Mouse (Mus musculus) hindbrain, embryonic 16.5 days (tissue): ENCODE results near the gene Tbc1d9. TPM values are rescaled to one million over a fixed set of nuclear protein-coding genes. Genes with fewer than 3 reads are reported as not detected.
A peak's percentile ranks its signal among the peaks of the same experiment; 100 is the strongest.

Experiments
- ATAC-seq: fragments of 200-750 bp; cut with Nextera tagmentation; 2 replicates; pipeline ENCODE4 v1.8.0; 2017; ENCODE audit warnings: moderate TSS enrichment, moderate library complexity
- H3K27ac ChIP-seq: fragments of 300-500 bp; sonication (generic); 2 replicates; pipeline ENCODE4 v1.5.1; 2014; ENCODE audit warnings: low read depth, mild to moderate bottlenecking, control low read depth, low read length, moderate library complexity
- H3K27me3 ChIP-seq: fragments of 300-500 bp; sonication (generic); replicated peaks from 2 replicates; pipeline ENCODE4 v1.6.1; 2014; ENCODE audit warnings: low read length; ENCODE audit not compliant: control insufficient read depth, insufficient read depth
- H3K36me3 ChIP-seq: fragments of 300-500 bp; sonication (generic); 2 replicates; pipeline ENCODE4 v1.6.1; 2014; ENCODE audit warnings: mild to moderate bottlenecking, low read length, moderate library complexity, mixed read lengths; ENCODE audit not compliant: control insufficient read depth, insufficient read depth
- H3K4me1 ChIP-seq: fragments of 300-500 bp; sonication (generic); 2 replicates; pipeline ENCODE4 v1.6.1; 2014; ENCODE audit warnings: low read depth, low read length; ENCODE audit not compliant: control insufficient read depth, insufficient read depth
- H3K4me2 ChIP-seq: fragments of 300-500 bp; sonication (generic); 2 replicates; pipeline ENCODE4 v1.6.1; 2014; ENCODE audit warnings: mild to moderate bottlenecking, low read length, control low read depth, moderate library complexity
- H3K4me3 ChIP-seq: fragments of 300-500 bp; sonication (generic); 2 replicates; pipeline ENCODE4 v1.5.1; 2014; ENCODE audit warnings: mild to moderate bottlenecking, low read length, control low read depth, moderate library complexity
- H3K9ac ChIP-seq: fragments of 300-500 bp; sonication (generic); 2 replicates; pipeline ENCODE4 v1.6.1; 2014; ENCODE audit warnings: low read depth, mild to moderate bottlenecking, control low read depth, low read length, moderate library complexity
- H3K9me3 ChIP-seq: fragments of 300-500 bp; sonication (generic); 2 replicates; pipeline ENCODE4 v1.6.1; 2014; ENCODE audit warnings: mild to moderate bottlenecking, low read length, moderate library complexity; ENCODE audit not compliant: control insufficient read depth
- WGBS: fragments of 180-500 bp; shearing (Covaris S2); extraction: QIAGEN DNeasy Blood & Tissue Kit; methylation state at CpG from one replicate; pipeline ENCODE4 v1.1.7; 2014; 5-methylcytosine and 5-hydroxymethylcytosine counted together
- polyA plus RNA-seq: library from polyadenylated mRNA; unstranded; fragments of >200 nt; fragmentation: Nextera tagmentation; extraction: Ambion mirVana; gene quantifications from 2 replicates; pipeline ENCODE4 v1.2.1, GENCODE M21; 2015

The Tbc1d9 gene
- polyA plus RNA-seq, 1 experiment from 2014 or later: 16.5 TPM

GRCm38 (mm10) chr8:83152470-83152869 lies 12.7 kb upstream of the Tbc1d9 start:
- Histone ChIP-seq H3K9ac (no peak overlapping the region), H3K4me2 (no peak overlapping the region), H3K4me1 (no peaks in the 10 kb centered on the region), H3K4me3 (no peak overlapping the region), H3K27me3 (no peaks in the 10 kb centered on the region), H3K36me3 (no peaks in the 10 kb centered on the region), H3K27ac (no peak overlapping the region), H3K9me3 (no peaks in the 10 kb centered on the region)
- no peak for ATAC-seq
- 80% methylated on average over 4 of the region's 4 CpGs for WGBS

- Histone ChIP-seq H3K27me3 (no peaks in the 10 kb centered on the region), H3K4me3 (no peak overlapping the region), H3K9me3 (no peaks in the 10 kb centered on the region), H3K4me1 (no peaks in the 10 kb centered on the region), H3K36me3 (no peaks in the 10 kb centered on the region), H3K9ac (no peak overlapping the region), H3K27ac (no peak overlapping the region), H3K4me2 (no peak overlapping the region)
- WGBS: 48% methylated on average over 4 of the region's 4 CpGs
- no peak for ATAC-seq
Measured at GRCm38 (mm10) chr8:83155110-83155509, 10.0 kb upstream of the Tbc1d9 start.

- H3K9ac ChIP-seq: no peak overlapping the region
- no peaks in the 10 kb centered on the region for H3K9me3 ChIP-seq
- no peak overlapping the region for H3K27ac ChIP-seq
- H3K4me1 ChIP-seq: no peaks in the 10 kb centered on the region
- no peak overlapping the region for H3K4me2 ChIP-seq
- no peak for ATAC-seq
- H3K4me3 ChIP-seq: no peak overlapping the region
- 76% methylated on average over 3 of the region's 3 CpGs for WGBS
- no peaks in the 10 kb centered on the region for H3K36me3 ChIP-seq
- H3K27me3 ChIP-seq: no peaks in the 10 kb centered on the region
Measured at GRCm38 (mm10) chr8:83158971-83159370, 6.2 kb upstream of the Tbc1d9 start.

GRCm38 (mm10) chr8:83159615-83160014 lies 5.5 kb upstream of the Tbc1d9 start:
- no peaks in the 10 kb centered on the region for H3K4me1 ChIP-seq
- no peaks in the 10 kb centered on the region for H3K27me3 ChIP-seq
- no peak overlapping the region for H3K9ac ChIP-seq
- H3K4me2 ChIP-seq: no peak overlapping the region
- H3K27ac ChIP-seq: no peak overlapping the region
- no peaks in the 10 kb centered on the region for H3K9me3 ChIP-seq
- ATAC-seq: no peak
- no peak overlapping the region for H3K4me3 ChIP-seq
- H3K36me3 ChIP-seq: no peaks in the 10 kb centered on the region
- 39% methylated on average over 1 of the region's 1 CpGs for WGBS

- no peaks in the 10 kb centered on the region for H3K9me3 ChIP-seq
- no peak overlapping the region for H3K4me2 ChIP-seq
- no peaks in the 10 kb centered on the region for H3K4me1 ChIP-seq
- no peak for ATAC-seq
- no peaks in the 10 kb centered on the region for H3K27me3 ChIP-seq
- no peak overlapping the region for H3K27ac ChIP-seq
- no peak overlapping the region for H3K4me3 ChIP-seq
- no peaks in the 10 kb centered on the region for H3K36me3 ChIP-seq
- WGBS: 73% methylated on average over 2 of the region's 2 CpGs
- no peak overlapping the region for H3K9ac ChIP-seq
Measured at GRCm38 (mm10) chr8:83160613-83161012, 4.5 kb upstream of the Tbc1d9 start.

- WGBS: 2% methylated on average over 46 of the region's 54 CpGs
- no peaks in the 10 kb centered on the region for H3K27me3 ChIP-seq
- H3K36me3 ChIP-seq: no peaks in the 10 kb centered on the region
- peak; percentile 73 for ATAC-seq
- H3K4me2 ChIP-seq: peak within 1 kb of the TSS; percentile 60
- peak within 1 kb of the TSS; percentile 97 for H3K9ac ChIP-seq
- peak within 1 kb of the TSS; percentile 89 for H3K27ac ChIP-seq
- peaks cover 14% of the 10 kb centered on the region for H3K4me1 ChIP-seq
- no peaks in the 10 kb centered on the region for H3K9me3 ChIP-seq
- H3K4me3 ChIP-seq: peak within 1 kb of the TSS; percentile 69
Measured at GRCm38 (mm10) chr8:83165931-83166867, 1.0 kb downstream of the Tbc1d9 start, which contains the start of gene Gm10645. Gm10645 (minus strand) TSS chr8:83166170.

- 31% methylated on average over 3 of the region's 3 CpGs for WGBS
- Histone ChIP-seq H3K4me3 (peak overlapping the region; percentile 69), H3K4me2 (peak overlapping the region; percentile 60), H3K9ac (peak overlapping the region; percentile 18; the same call in 1 of the 2 replicates), H3K27me3 (no peaks in the 10 kb centered on the region), H3K36me3 (no peaks in the 10 kb centered on the region), H3K9me3 (no peaks in the 10 kb centered on the region), H3K4me1 (peaks cover 14% of the 10 kb centered on the region), H3K27ac (no peak overlapping the region)
- ATAC-seq: no peak
Measured at GRCm38 (mm10) chr8:83167932-83168331, 2.8 kb downstream of the Tbc1d9 start.

GRCm38 (mm10) chr8:83169127-83169526 lies 4.0 kb downstream of the Tbc1d9 start:
- no peaks in the 10 kb centered on the region for H3K36me3 ChIP-seq
- no peak overlapping the region for H3K4me2 ChIP-seq
- WGBS: 90% methylated on average over 3 of the region's 3 CpGs
- no peak overlapping the region for H3K4me3 ChIP-seq
- no peak for ATAC-seq
- H3K9me3 ChIP-seq: no peaks in the 10 kb centered on the region
- no peaks in the 10 kb centered on the region for H3K27me3 ChIP-seq
- no peak overlapping the region for H3K9ac ChIP-seq
- peaks cover 14% of the 10 kb centered on the region for H3K4me1 ChIP-seq
- no peak overlapping the region for H3K27ac ChIP-seq

- H3K27me3 ChIP-seq: no peaks in the 10 kb centered on the region
- no peak overlapping the region for H3K4me3 ChIP-seq
- H3K4me1 ChIP-seq: peaks cover 14% of the 10 kb centered on the region
- no peaks in the 10 kb centered on the region for H3K36me3 ChIP-seq
- H3K9ac ChIP-seq: no peak overlapping the region
- WGBS: 90% methylated on average over 2 of the region's 2 CpGs
- H3K27ac ChIP-seq: no peak overlapping the region
- H3K4me2 ChIP-seq: no peak overlapping the region
- no peaks in the 10 kb centered on the region for H3K9me3 ChIP-seq
- ATAC-seq: no peak
Measured at GRCm38 (mm10) chr8:83169709-83170108, 4.6 kb downstream of the Tbc1d9 start.
